Mouse (Mus musculus): ENCODE results near the gene Grk3.

Gene Grk3

GRCm38 (mm10) chr5:113009183-113009820, 6.3 kb downstream of the Grk3 start:
- in situ Hi-C loops (cut with MboI, MseI): no loop called here

GRCm38 (mm10) chr5:113008496-113008895, 7.1 kb downstream of the Grk3 start:
- in situ Hi-C loops (cut with MboI, MseI): no loop called here

- in situ Hi-C loops (cut with MboI, MseI): no loop called here
These were observed 8.6 kb downstream of the Grk3 start for GRCm38 (mm10) chr5:113006997-113007396.

GRCm38 (mm10) chr5:113005941-113006391, 9.6 kb downstream of the Grk3 start:
- in situ Hi-C loops (cut with MboI, MseI): no loop called here

- in situ Hi-C loops (cut with MboI, MseI): no loop called here
These were observed 12.7 kb downstream of the Grk3 start for GRCm38 (mm10) chr5:113002821-113003380.

- in situ Hi-C loops (cut with MboI, MseI): no loop called here
These were observed 16.4 kb downstream of the Grk3 start for GRCm38 (mm10) chr5:112999227-112999626.

GRCm38 (mm10) chr5:112997516-112998186, 17.9 kb downstream of the Grk3 start:
- in situ Hi-C loops (cut with MboI, MseI): no loop called here

GRCm38 (mm10) chr5:112991245-112991644, 24.3 kb downstream of the Grk3 start:
- in situ Hi-C loops (cut with MboI, MseI): no loop called here

- in situ Hi-C loops (cut with MboI, MseI): no loop called here
These were observed 33.7 kb downstream of the Grk3 start for GRCm38 (mm10) chr5:112981931-112982330.

GRCm38 (mm10) chr5:112979710-112980109, 35.9 kb downstream of the Grk3 start:
- in situ Hi-C loops (cut with MboI, MseI): no loop called here

- in situ Hi-C loops (cut with MboI, MseI): no loop called here
These were observed 36.4 kb downstream of the Grk3 start for GRCm38 (mm10) chr5:112979195-112979594.

- in situ Hi-C loops (cut with MboI, MseI): no loop called here
These were observed 38.5 kb downstream of the Grk3 start for GRCm38 (mm10) chr5:112977089-112977488.

- in situ Hi-C loops (cut with MboI, MseI): no loop called here
These were observed 42.0 kb downstream of the Grk3 start for GRCm38 (mm10) chr5:112973596-112973995.

GRCm38 (mm10) chr5:112972297-112972696, 43.3 kb downstream of the Grk3 start:
- in situ Hi-C loops (cut with MboI, MseI): no loop called here

GRCm38 (mm10) chr5:112963495-112963894, 52.1 kb downstream of the Grk3 start:
- in situ Hi-C loops (cut with MboI, MseI): no loop called here

- in situ Hi-C loops (cut with MboI, MseI): no loop called here
These were observed 53.4 kb downstream of the Grk3 start for GRCm38 (mm10) chr5:112962166-112962565.

- in situ Hi-C loops (cut with MboI, MseI): no loop called here
These were observed 54.7 kb downstream of the Grk3 start for GRCm38 (mm10) chr5:112960911-112961310.

GRCm38 (mm10) chr5:112958293-112958692, 57.3 kb downstream of the Grk3 start:
- in situ Hi-C loops (cut with MboI, MseI): no loop called here

- in situ Hi-C loops (cut with MboI, MseI): no loop called here
These were observed 58.8 kb downstream of the Grk3 start for GRCm38 (mm10) chr5:112956841-112957240.

GRCm38 (mm10) chr5:112956368-112956767, 59.2 kb downstream of the Grk3 start:
- in situ Hi-C loops (cut with MboI, MseI): no loop called here

GRCm38 (mm10) chr5:112950847-112951246, 64.7 kb downstream of the Grk3 start:
- in situ Hi-C loops (cut with MboI, MseI): no loop called here

GRCm38 (mm10) chr5:112945925-112946324, 69.7 kb downstream of the Grk3 start:
- in situ Hi-C loops (cut with MboI, MseI): no loop called here

- in situ Hi-C loops (cut with MboI, MseI): no loop called here
These were observed 73.3 kb downstream of the Grk3 start for GRCm38 (mm10) chr5:112942244-112942643.

All from T-helper 17 cell (primary cell).